ENCODE assay signal across 9 mouse cellular contexts in genomic region chr8:108387160-108387912, GRCm38 (mm10).
DNase-seq lines count a peak whose midpoint lies in the region; ATAC-seq and TF ChIP-seq lines count a peak whose summit lies in the region.
"Had no signal": no experiment of that assay in that cellular context is flagged by ENCODE, and none has a peak within 500 bp of the region (broad histone marks: within the 10 kb centered on the region; RNA-seq: fewer than 3 reads in every experiment).

No protein-coding gene starts in this region.

- TF ChIP-seq CTCF in lung, adult 2 months (IDR thresholded peaks at IDR 0.05; ENCODE audit: insufficient read depth, low read length), result no peak
- no peak for TF ChIP-seq CTCF in left cerebral cortex, adult 2 months (IDR thresholded peaks at IDR 0.05)

- H3K27ac ChIP-seq in kidney, embryonic 14.5 days (ENCODE audit: low read depth, low read length), result no peak overlapping the region
- no peak overlapping the region for H3K27ac ChIP-seq in intestine, embryonic 15.5 days
- peak overlapping the region; percentile 56; the same call in 1 of the 2 replicates for H3K27ac ChIP-seq in neural tube, embryonic 15.5 days (replicated peaks)
- H3K27ac ChIP-seq in left cerebral cortex, adult 2 months, result no peak overlapping the region

- H3K9me3 ChIP-seq in kidney, embryonic 14.5 days (ENCODE audit: control insufficient read depth, low read length), result no peaks in the 10 kb centered on the region
- no peaks in the 10 kb centered on the region for H3K9me3 ChIP-seq in intestine, embryonic 15.5 days
- H3K9me3 ChIP-seq in neural tube, embryonic 15.5 days (replicated peaks), result no peaks in the 10 kb centered on the region

- no peaks in the 10 kb centered on the region for H3K36me3 ChIP-seq in kidney, embryonic 14.5 days (ENCODE audit: control insufficient read depth, insufficient read depth, low read length)
- no peaks in the 10 kb centered on the region for H3K36me3 ChIP-seq in intestine, embryonic 15.5 days
- H3K36me3 ChIP-seq in neural tube, embryonic 15.5 days, result no peaks in the 10 kb centered on the region

- TF ChIP-seq POLR2A in lung, adult 2 months (IDR thresholded peaks at IDR 0.05; ENCODE audit: borderline replicate concordance, extremely low read depth, low read depth, low read length), result no peak

- peak; percentile 6 for DNase-seq in kidney, adult 18-20 months
- DNase-seq in cerebellum, postnatal 25 days, result peak; percentile 33 to 54
- DNase-seq in gastrocnemius, postnatal 36 days, result peak; percentile 13 to 23
- DNase-seq in lung, adult 2 months, result peak; percentile 11
- no peak for DNase-seq in left cerebral cortex, adult 2 months (ENCODE audit: extremely low spot score in 1 of 2, low spot score in 2 of 2)

- no peaks in the 10 kb centered on the region for H3K27me3 ChIP-seq in kidney, embryonic 14.5 days (ENCODE audit: control insufficient read depth, insufficient read depth, low read length)
- no peaks in the 10 kb centered on the region for H3K27me3 ChIP-seq in intestine, embryonic 15.5 days (replicated peaks)
- H3K27me3 ChIP-seq in neural tube, embryonic 15.5 days (replicated peaks), result no peaks in the 10 kb centered on the region
- H3K27me3 ChIP-seq: CH12.LX had no signal

- H3K4me2 ChIP-seq in kidney, embryonic 14.5 days (replicated peaks; ENCODE audit: low read depth, low read length), result no peak overlapping the region
- H3K4me2 ChIP-seq in intestine, embryonic 15.5 days (replicated peaks), result peak overlapping the region; percentile 22; the same call in 1 of the 2 replicates
- H3K4me2 ChIP-seq in neural tube, embryonic 15.5 days, result peak overlapping the region; percentile 40

- H3K4me1 ChIP-seq in kidney, embryonic 14.5 days (ENCODE audit: control insufficient read depth, insufficient read depth, low read length), result peaks cover 11% of the 10 kb centered on the region; the same call in 1 of the 2 replicates
- H3K4me1 ChIP-seq in intestine, embryonic 15.5 days (replicated peaks), result no peaks in the 10 kb centered on the region
- no peaks in the 10 kb centered on the region; the same call in 1 of the 2 replicates for H3K4me1 ChIP-seq in lung, adult 2 months (ENCODE audit: control insufficient read depth, insufficient read depth, low read length)
- peaks cover 34% of the 10 kb centered on the region for H3K4me1 ChIP-seq in neural tube, embryonic 15.5 days

- H3K9ac ChIP-seq in kidney, embryonic 14.5 days (ENCODE audit: low read depth, low read length), result no peak overlapping the region
- no peak overlapping the region for H3K9ac ChIP-seq in intestine, embryonic 15.5 days
- H3K9ac ChIP-seq in neural tube, embryonic 15.5 days (replicated peaks), result no peak overlapping the region

- ATAC-seq in kidney, embryonic 14.5 days (ENCODE audit: low FRiP score, low TSS enrichment), result no peak
- peak; percentile 55; the same call in 1 of the 2 replicates for ATAC-seq in intestine, embryonic 15.5 days
- ATAC-seq in neural tube, embryonic 15.5 days (ENCODE audit: low FRiP score), result peak; percentile 53; the same call in 1 of the 2 replicates

- WGBS in kidney, embryonic 14.5 days, result 48% methylated on average over 22 of the region's 22 CpGs
- 46% methylated on average over 22 of the region's 22 CpGs for WGBS in intestine, embryonic 15.5 days
- 24% methylated on average over 22 of the region's 22 CpGs for WGBS in lung, adult 2 months
- WGBS in neural tube, embryonic 15.5 days, result 17% methylated on average over 22 of the region's 22 CpGs

- H3K4me3 ChIP-seq in kidney, embryonic 14.5 days (ENCODE audit: low read length), result no peak overlapping the region
- no peak overlapping the region for H3K4me3 ChIP-seq in intestine, embryonic 15.5 days (replicated peaks)
- H3K4me3 ChIP-seq in lung, adult 2 months (replicated peaks; ENCODE audit: extremely low read depth, low read depth, low read length), result no peak overlapping the region
- no peak overlapping the region for H3K4me3 ChIP-seq in neural tube, embryonic 15.5 days (replicated peaks)
- no peak overlapping the region for H3K4me3 ChIP-seq in left cerebral cortex, adult 2 months

- intact Hi-C loops in gastrocnemius, postnatal 36 days (cut with DNase I), result no loop called here
- intact Hi-C loops in left cerebral cortex, adult 2 months (cut with DNase I), result no loop called here

Comparison
In these comparisons a context has a peak if more than half of its experiments do, and no peak if none do; other contexts are left out.
1. DNase-seq: peak in kidney, adult 18-20 months (single experiment), cerebellum, postnatal 25 days (2 of 2), gastrocnemius, postnatal 36 days (2 of 2) and lung, adult 2 months (single experiment); none in left cerebral cortex, adult 2 months (0 of 2).